Mouse (Mus musculus) lung, embryonic 16.5 days (tissue): ENCODE results near the gene Fam98a. TPM values are rescaled to one million over a fixed set of nuclear protein-coding genes. Genes with fewer than 3 reads are reported as not detected.

ENCODE experiments used
- ATAC-seq: fragments of 200-750 bp; cut with Nextera tagmentation; 2 replicates; pipeline ENCODE4 v1.8.0; 2017; ENCODE audit warnings: low read depth, mild to moderate bottlenecking, moderate library complexity
- H3K27ac ChIP-seq: fragments of 300-500 bp; sonication (generic); 2 replicates; pipeline ENCODE4 v1.5.1; 2014; ENCODE audit warnings: mild to moderate bottlenecking, control low read depth, low read length
- H3K27me3 ChIP-seq: fragments of 300-500 bp; sonication (generic); 2 replicates; pipeline ENCODE4 v1.6.1; 2014; ENCODE audit warnings: low read depth, low read length, mixed read lengths; ENCODE audit not compliant: control insufficient read depth, insufficient read depth
- H3K36me3 ChIP-seq: fragments of 300-500 bp; sonication (generic); 2 replicates; pipeline ENCODE4 v1.6.1; 2014; ENCODE audit warnings: low read length; ENCODE audit not compliant: control insufficient read depth, insufficient read depth
- H3K4me1 ChIP-seq: fragments of 300-500 bp; sonication (generic); replicated peaks from 2 replicates; pipeline ENCODE4 v1.6.1; 2014; ENCODE audit warnings: low read length, mixed read lengths; ENCODE audit not compliant: control insufficient read depth, insufficient read depth
- H3K4me2 ChIP-seq: fragments of 300-500 bp; sonication (generic); 2 replicates; pipeline ENCODE4 v1.6.1; 2014; ENCODE audit warnings: low read depth, low read length, control low read depth
- H3K4me3 ChIP-seq: fragments of 300-500 bp; sonication (generic); 2 replicates; pipeline ENCODE4 v1.5.1; 2014; ENCODE audit warnings: mild to moderate bottlenecking, low read length, control low read depth
- H3K9ac ChIP-seq: fragments of 300-500 bp; sonication (generic); 2 replicates; pipeline ENCODE4 v1.6.1; 2014; ENCODE audit warnings: low read length, control low read depth
- H3K9me3 ChIP-seq: fragments of 300-500 bp; sonication (generic); 2 replicates; pipeline ENCODE4 v1.6.1; 2016; ENCODE audit warnings: low read length; ENCODE audit not compliant: control insufficient read depth
- WGBS: fragments of 180-500 bp; shearing (Covaris S2); extraction: QIAGEN DNeasy Blood & Tissue Kit; methylation state at CpG from one replicate; pipeline ENCODE4 v1.1.7; 2014; 5-methylcytosine and 5-hydroxymethylcytosine counted together
- polyA plus RNA-seq: library from polyadenylated mRNA; unstranded; fragments of >200 nt; fragmentation: Nextera tagmentation; extraction: Ambion mirVana; gene quantifications from 2 replicates; pipeline ENCODE4 v1.2.1, GENCODE M21; 2015

The Fam98a gene
- polyA plus RNA-seq, 1 experiment from 2014 or later, result 21.1 TPM

- H3K4me1 ChIP-seq, result no peaks in the 10 kb centered on the region
- no peaks in the 10 kb centered on the region for H3K36me3 ChIP-seq
- H3K4me3 ChIP-seq, result no peak overlapping the region
- H3K4me2 ChIP-seq, result no peak overlapping the region
- 89% methylated on average over 5 of the region's 5 CpGs for WGBS
- H3K27me3 ChIP-seq, result no peaks in the 10 kb centered on the region
- no peak overlapping the region for H3K9ac ChIP-seq
- no peaks in the 10 kb centered on the region for H3K9me3 ChIP-seq
- no peak for ATAC-seq
- H3K27ac ChIP-seq, result no peak overlapping the region
These were observed 42.5 kb downstream of the Fam98a start for GRCm38 (mm10) chr17:75509257-75509656.

DNA sequence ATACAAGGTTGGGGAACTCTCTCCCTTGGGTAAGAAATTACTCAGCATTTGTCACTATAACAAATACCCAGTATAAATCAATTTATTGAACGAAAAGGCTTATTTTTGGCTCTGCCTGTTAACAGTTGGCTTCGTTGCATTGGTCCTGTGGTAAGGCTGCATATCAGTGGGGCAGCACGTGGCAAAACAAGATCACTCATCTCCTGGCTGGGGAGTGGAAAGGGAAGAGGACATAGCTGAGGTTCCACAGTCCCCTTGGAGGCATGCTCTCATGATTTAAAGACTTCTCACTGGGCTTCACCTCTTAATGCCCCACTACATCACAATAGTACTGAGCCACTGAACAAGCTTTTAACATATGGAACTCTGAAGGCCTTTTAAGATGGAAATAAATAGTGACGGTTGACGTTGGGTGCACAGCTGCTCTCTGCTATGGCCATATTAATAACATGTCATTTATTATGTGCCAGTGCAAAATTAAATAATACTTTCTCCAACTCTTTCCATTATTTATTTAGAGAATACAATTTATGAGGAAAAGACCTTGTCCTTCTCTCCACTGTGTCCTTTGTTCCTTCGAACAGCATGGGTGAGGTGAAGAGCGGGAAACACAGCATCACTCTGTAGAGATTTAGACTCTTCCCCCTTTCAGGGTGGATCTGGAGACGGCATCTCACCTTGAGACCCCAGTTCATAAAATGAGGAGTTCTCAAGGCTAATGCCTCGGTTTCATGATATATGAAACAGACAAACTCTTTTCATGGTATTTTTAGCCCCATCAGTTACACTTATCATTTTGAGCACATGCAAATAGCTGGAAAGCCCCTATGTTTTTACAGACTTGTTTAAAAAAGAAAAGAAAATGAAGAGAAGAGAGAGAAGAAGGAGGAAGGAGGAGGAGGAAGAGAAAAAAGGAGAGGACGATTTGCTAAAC is 44.8 kb downstream of the Fam98a start:
- 77% methylated on average over 10 of the region's 10 CpGs for WGBS
- Histone ChIP-seq H3K4me1 (no peaks in the 10 kb centered on the region), H3K27me3 (no peaks in the 10 kb centered on the region), H3K4me3 (no peak overlapping the region), H3K36me3 (no peaks in the 10 kb centered on the region), H3K9me3 (no peaks in the 10 kb centered on the region), H3K9ac (no peak overlapping the region), H3K27ac (no peak overlapping the region), H3K4me2 (no peak overlapping the region)
- no peak for ATAC-seq

DNA sequence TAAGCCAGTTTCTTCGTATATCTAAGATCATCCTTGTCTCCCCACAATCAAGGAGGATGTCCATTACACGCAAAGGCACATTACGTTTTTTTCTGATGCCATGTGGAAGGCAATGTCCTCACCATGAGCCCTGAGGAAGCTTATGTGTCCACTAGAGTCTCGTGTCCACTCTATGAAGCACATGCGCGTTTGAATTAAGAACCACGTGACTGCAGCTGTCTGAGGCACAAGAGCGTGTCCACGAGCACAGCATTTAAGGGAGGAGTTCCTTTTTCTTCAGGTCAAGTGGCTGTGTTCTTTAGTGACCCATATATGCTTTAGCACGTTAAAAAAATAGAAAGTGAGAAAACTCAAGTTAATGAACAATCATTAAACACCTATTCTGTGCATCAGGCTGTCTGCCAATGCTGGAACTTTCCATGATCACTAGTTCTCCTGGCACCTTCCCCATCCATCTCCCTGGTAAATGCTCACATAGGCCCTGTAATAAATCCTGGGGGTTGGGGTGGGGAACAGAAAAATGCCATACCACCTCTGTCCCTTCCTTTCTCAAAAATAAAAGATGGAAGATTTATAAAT is 45.6 kb downstream of the Fam98a start:
- Histone ChIP-seq H3K4me1 (no peaks in the 10 kb centered on the region), H3K36me3 (no peaks in the 10 kb centered on the region), H3K9ac (no peak overlapping the region), H3K9me3 (no peaks in the 10 kb centered on the region), H3K4me3 (no peak overlapping the region), H3K4me2 (no peak overlapping the region), H3K27ac (no peak overlapping the region), H3K27me3 (no peaks in the 10 kb centered on the region)
- ATAC-seq, result no peak
- WGBS, result 76% methylated on average over 10 of the region's 10 CpGs

GRCm38 (mm10) chr17:75505053-75505452 is 46.7 kb downstream of the Fam98a start:
- H3K27me3 ChIP-seq, result no peaks in the 10 kb centered on the region
- H3K9me3 ChIP-seq, result no peaks in the 10 kb centered on the region
- no peak for ATAC-seq
- 84% methylated on average over 5 of the region's 5 CpGs for WGBS
- no peak overlapping the region for H3K9ac ChIP-seq
- H3K4me3 ChIP-seq, result no peak overlapping the region
- H3K27ac ChIP-seq, result no peak overlapping the region
- no peak overlapping the region for H3K4me2 ChIP-seq
- no peaks in the 10 kb centered on the region for H3K36me3 ChIP-seq
- no peaks in the 10 kb centered on the region for H3K4me1 ChIP-seq

- no peak overlapping the region for H3K9ac ChIP-seq
- H3K4me2 ChIP-seq, result no peak overlapping the region
- 87% methylated on average over 3 of the region's 3 CpGs for WGBS
- H3K27ac ChIP-seq, result no peak overlapping the region
- H3K4me3 ChIP-seq, result no peak overlapping the region
- H3K36me3 ChIP-seq, result no peaks in the 10 kb centered on the region
- no peaks in the 10 kb centered on the region for H3K27me3 ChIP-seq
- no peak for ATAC-seq
- H3K4me1 ChIP-seq, result no peaks in the 10 kb centered on the region
- H3K9me3 ChIP-seq, result no peaks in the 10 kb centered on the region
These were observed 48.7 kb downstream of the Fam98a start for GRCm38 (mm10) chr17:75503031-75503430.

- 89% methylated on average over 6 of the region's 6 CpGs for WGBS
- Histone ChIP-seq H3K27me3 (no peaks in the 10 kb centered on the region), H3K36me3 (no peaks in the 10 kb centered on the region), H3K9ac (no peak overlapping the region), H3K4me1 (no peaks in the 10 kb centered on the region), H3K9me3 (no peaks in the 10 kb centered on the region), H3K4me3 (no peak overlapping the region), H3K4me2 (no peak overlapping the region), H3K27ac (no peak overlapping the region)
- no peak for ATAC-seq
These were observed 53.5 kb downstream of the Fam98a start for GRCm38 (mm10) chr17:75498241-75498651.

DNA sequence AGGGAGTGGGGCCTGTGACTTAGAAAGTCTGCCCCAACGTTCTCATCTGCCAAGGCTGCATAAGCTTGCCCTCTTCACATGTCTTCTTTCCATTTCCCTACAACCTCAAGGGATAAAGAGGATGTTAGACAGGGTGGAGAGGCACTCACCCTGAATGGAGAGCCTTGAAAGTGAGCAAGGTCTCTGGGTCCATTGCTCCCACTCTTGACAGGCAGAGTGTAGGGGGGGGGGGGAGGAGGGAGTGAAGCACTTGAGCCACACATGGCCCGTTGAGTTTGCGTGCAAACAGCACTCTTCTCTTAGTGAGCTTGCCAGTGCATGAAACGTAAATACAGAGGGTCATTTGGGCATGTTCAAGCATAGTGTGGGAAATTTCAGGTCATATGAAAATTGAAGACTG is 56.5 kb downstream of the Fam98a start:
- H3K27ac ChIP-seq, result no peak overlapping the region
- H3K4me2 ChIP-seq, result no peak overlapping the region
- no peaks in the 10 kb centered on the region for H3K27me3 ChIP-seq
- peak; percentile 64 for ATAC-seq
- H3K4me1 ChIP-seq, result no peaks in the 10 kb centered on the region
- 48% methylated on average over 4 of the region's 4 CpGs for WGBS
- H3K4me3 ChIP-seq, result no peak overlapping the region
- no peaks in the 10 kb centered on the region for H3K36me3 ChIP-seq
- H3K9ac ChIP-seq, result no peak overlapping the region
- H3K9me3 ChIP-seq, result no peaks in the 10 kb centered on the region

Other genes with a start within 250 kb of the Fam98a start
- 31.4 and 34.3 TPM in 2 replicates for gene Rasgrp3, start 116.0 kb downstream of the Fam98a start, polyA plus RNA-seq